ENCODE assay signal across 16 mouse cellular contexts in the genomic region with DNA sequence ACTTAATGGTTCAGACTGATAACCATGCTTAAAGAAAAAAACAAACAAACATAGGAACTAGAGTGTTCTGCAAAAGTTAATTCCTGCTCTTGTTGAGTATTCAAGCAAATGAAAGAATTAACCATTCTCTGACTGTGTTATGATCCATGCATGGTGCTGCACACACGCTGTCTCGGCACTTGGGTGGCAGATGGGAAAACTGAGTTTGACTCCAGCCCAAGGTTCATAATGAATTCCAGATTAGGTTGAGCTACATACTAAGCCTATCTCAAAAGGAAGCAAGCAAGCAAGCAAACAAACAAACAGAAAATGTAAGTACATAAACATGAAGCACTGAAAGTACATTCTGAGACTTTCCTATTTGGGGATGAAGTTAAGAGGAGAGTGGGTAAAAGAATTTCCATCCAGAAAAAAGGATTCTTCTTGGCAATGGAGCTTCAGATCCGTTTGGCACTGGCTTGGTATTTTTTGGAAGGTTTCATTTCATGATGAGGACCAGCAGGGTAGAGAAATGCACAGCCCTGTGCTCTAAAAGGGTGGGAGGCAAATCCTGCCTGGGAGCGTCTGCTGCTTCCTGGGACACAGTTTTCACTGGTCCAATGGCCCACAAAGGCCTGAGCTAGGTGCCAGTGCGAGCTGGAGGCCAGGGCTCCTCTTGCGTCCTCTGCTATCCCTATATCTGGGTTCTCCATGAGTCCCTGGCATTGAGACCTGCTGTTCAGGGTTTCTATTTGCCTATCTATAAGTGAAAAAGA.
DNase-seq lines count a peak whose midpoint lies in the region.
"Had no signal": no experiment of that assay in that cellular context is flagged by ENCODE, and none has a peak within 500 bp of the region (broad histone marks: within the 10 kb centered on the region; RNA-seq: fewer than 3 reads in every experiment).

No protein-coding gene starts in this region.

- intact Hi-C loops in heart, postnatal 10 days (cut with DNase I), result no loop called here

- DNase-seq in heart, adult 11 months, result peak; percentile 11
- no peak for DNase-seq in heart, postnatal 10 days
- peak; percentile 36 for DNase-seq in cerebellum, adult 11-12 months
- peak; percentile 36 for DNase-seq in cerebellum, adult 9-11 months
- DNase-seq in MN1 (ENCODE audit: low spot score), result no peak
- DNase-seq in heart, adult 8-10 months (ENCODE audit: low spot score), result no peak
- no peak for DNase-seq in thymus, postnatal 0 days (ENCODE audit: low spot score)
- DNase-seq: adrenal gland, adult 2 months; adrenal gland, postnatal 36 days; kidney, postnatal 14 days; left cerebral cortex, postnatal 4 days; liver, postnatal 0 days; lung, postnatal 36 days; spleen, adult 18-20 months; thymus, adult 18-20 months; thymus, postnatal 36 days had no signal

Comparison
In these comparisons a context has a peak if more than half of its experiments do, and no peak if none do; other contexts are left out.
1. DNase-seq: peak in heart, adult 11 months (single experiment), cerebellum, adult 11-12 months (single experiment) and cerebellum, adult 9-11 months (single experiment); none in heart, postnatal 10 days (0 of 2), MN1 (single experiment), heart, adult 8-10 months (single experiment) and thymus, postnatal 0 days (single experiment).